Mouse (Mus musculus) midbrain, embryonic 16.5 days (tissue): Measurements from ENCODE around the gene Itga7. TPM values are rescaled to one million over a fixed set of nuclear protein-coding genes. Genes with fewer than 3 reads are reported as not detected.

ENCODE experiments used
- ATAC-seq: fragments of 200-750 bp; cut with Nextera tagmentation; 2 replicates; pipeline ENCODE4 v1.8.0; 2017; ENCODE audit warnings: moderate TSS enrichment
- H3K27ac ChIP-seq: fragments of 300-500 bp; sonication (generic); 2 replicates; pipeline ENCODE4 v1.5.1; 2014; ENCODE audit warnings: mild to moderate bottlenecking, low read length, mixed read lengths
- H3K27me3 ChIP-seq: fragments of 300-500 bp; sonication (generic); 2 replicates; pipeline ENCODE4 v1.6.1; 2014; ENCODE audit warnings: low read depth, low read length, mixed read lengths; ENCODE audit not compliant: control insufficient read depth, insufficient read depth
- H3K36me3 ChIP-seq: fragments of 300-500 bp; sonication (generic); 2 replicates; pipeline ENCODE4 v1.6.1; 2014; ENCODE audit warnings: mild to moderate bottlenecking, low read length, moderate library complexity, mixed read lengths; ENCODE audit not compliant: control insufficient read depth, insufficient read depth
- H3K4me1 ChIP-seq: fragments of 300-500 bp; sonication (generic); 2 replicates; pipeline ENCODE4 v1.6.1; 2014; ENCODE audit warnings: mild to moderate bottlenecking, low read length, mixed read lengths; ENCODE audit not compliant: control insufficient read depth, insufficient read depth
- H3K4me2 ChIP-seq: fragments of 300-500 bp; sonication (generic); 2 replicates; pipeline ENCODE4 v1.6.1; 2014; ENCODE audit warnings: mild to moderate bottlenecking, low read length, mixed read lengths
- H3K4me3 ChIP-seq: fragments of 300-500 bp; sonication (generic); 2 replicates; pipeline ENCODE4 v1.5.1; 2014; ENCODE audit warnings: low read depth, mild to moderate bottlenecking, low read length, moderate library complexity, mixed read lengths
- H3K9ac ChIP-seq: fragments of 300-500 bp; sonication (generic); 2 replicates; pipeline ENCODE4 v1.6.1; 2014; ENCODE audit warnings: low read depth, low read length, mixed read lengths
- H3K9me3 ChIP-seq: fragments of 300-500 bp; sonication (generic); replicated peaks from 2 replicates; pipeline ENCODE4 v1.6.1; 2014; ENCODE audit warnings: mild to moderate bottlenecking, low read length, mixed read lengths; ENCODE audit not compliant: control insufficient read depth, poor library complexity, severe bottlenecking
- WGBS: fragments of 180-500 bp; shearing (Covaris S2); extraction: QIAGEN DNeasy Blood & Tissue Kit; methylation state at CpG from one replicate; pipeline ENCODE4 v1.1.7; 2014; 5-methylcytosine and 5-hydroxymethylcytosine counted together
- polyA plus RNA-seq: library from polyadenylated mRNA; unstranded; fragments of >200 nt; fragmentation: Nextera tagmentation; extraction: Ambion mirVana; gene quantifications from 2 replicates; pipeline ENCODE4 v1.2.1, GENCODE M21; 2015

Gene Itga7
- polyA plus RNA-seq, 1 experiment from 2014 or later, result 9.2 TPM

GRCm38 (mm10) chr10:128908778-128909448 lies 24.7 kb upstream of the Itga7 start:
- Histone ChIP-seq H3K27me3 (no peaks in the 10 kb centered on the region; the same call in 1 of the 2 replicates), H3K4me2 (peak overlapping the region; percentile 80), H3K27ac (no peak overlapping the region), H3K9me3 (no peaks in the 10 kb centered on the region), H3K4me1 (peaks cover 7% of the 10 kb centered on the region; the same call in 1 of the 2 replicates), H3K36me3 (no peaks in the 10 kb centered on the region), H3K9ac (peak overlapping the region; percentile 86), H3K4me3 (peak overlapping the region; percentile 67)
- WGBS, result 54% methylated on average over 13 of the region's 13 CpGs
- no peak for ATAC-seq

- H3K4me1 ChIP-seq, result peaks cover 7% of the 10 kb centered on the region; the same call in 1 of the 2 replicates
- H3K36me3 ChIP-seq, result no peaks in the 10 kb centered on the region
- peak overlapping the region; percentile 86 for H3K9ac ChIP-seq
- H3K27me3 ChIP-seq, result no peaks in the 10 kb centered on the region; the same call in 1 of the 2 replicates
- H3K27ac ChIP-seq, result peak overlapping the region; percentile 74
- WGBS, result 0% methylated on average over 30 of the region's 41 CpGs
- peak overlapping the region; percentile 67 for H3K4me3 ChIP-seq
- no peaks in the 10 kb centered on the region for H3K9me3 ChIP-seq
- H3K4me2 ChIP-seq, result peak overlapping the region; percentile 80
- peak; percentile 59 for ATAC-seq
These were observed 24.0 kb upstream of the Itga7 start for GRCm38 (mm10) chr10:128909567-128910028.

- no peaks in the 10 kb centered on the region for H3K9me3 ChIP-seq
- peak overlapping the region; percentile 67 for H3K4me3 ChIP-seq
- peak overlapping the region; percentile 80 for H3K4me2 ChIP-seq
- no peaks in the 10 kb centered on the region; the same call in 1 of the 2 replicates for H3K27me3 ChIP-seq
- 1% methylated on average over 48 of the region's 66 CpGs for WGBS
- no peaks in the 10 kb centered on the region for H3K36me3 ChIP-seq
- peak; percentile 50 for ATAC-seq
- peak overlapping the region; percentile 74 for H3K27ac ChIP-seq
- H3K4me1 ChIP-seq, result peaks cover 7% of the 10 kb centered on the region; the same call in 1 of the 2 replicates
- H3K9ac ChIP-seq, result peak overlapping the region; percentile 86
These were observed 23.4 kb upstream of the Itga7 start for GRCm38 (mm10) chr10:128910066-128910841.

- 97% methylated on average over 6 of the region's 6 CpGs for WGBS
- H3K9ac ChIP-seq, result no peak overlapping the region
- no peak overlapping the region for H3K27ac ChIP-seq
- no peaks in the 10 kb centered on the region; the same call in 1 of the 2 replicates for H3K27me3 ChIP-seq
- peaks cover 7% of the 10 kb centered on the region; the same call in 1 of the 2 replicates for H3K4me1 ChIP-seq
- no peaks in the 10 kb centered on the region for H3K9me3 ChIP-seq
- no peak for ATAC-seq
- peak overlapping the region; percentile 80; the same call in 1 of the 2 replicates for H3K4me2 ChIP-seq
- H3K4me3 ChIP-seq, result no peak overlapping the region
- H3K36me3 ChIP-seq, result no peaks in the 10 kb centered on the region
These were observed 22.2 kb upstream of the Itga7 start for GRCm38 (mm10) chr10:128911430-128911829.

GRCm38 (mm10) chr10:128912268-128912667 lies 21.4 kb upstream of the Itga7 start:
- WGBS, result 88% methylated on average over 4 of the region's 4 CpGs
- H3K9me3 ChIP-seq, result no peaks in the 10 kb centered on the region
- no peak overlapping the region for H3K9ac ChIP-seq
- H3K4me2 ChIP-seq, result no peak overlapping the region
- ATAC-seq, result no peak
- no peaks in the 10 kb centered on the region for H3K36me3 ChIP-seq
- peaks cover 7% of the 10 kb centered on the region; the same call in 1 of the 2 replicates for H3K4me1 ChIP-seq
- no peaks in the 10 kb centered on the region; the same call in 1 of the 2 replicates for H3K27me3 ChIP-seq
- H3K27ac ChIP-seq, result no peak overlapping the region
- H3K4me3 ChIP-seq, result no peak overlapping the region

- ATAC-seq, result no peak
- no peaks in the 10 kb centered on the region for H3K9me3 ChIP-seq
- H3K4me3 ChIP-seq, result no peak overlapping the region
- no peak overlapping the region for H3K27ac ChIP-seq
- H3K4me2 ChIP-seq, result no peak overlapping the region
- WGBS, result 89% methylated on average over 4 of the region's 4 CpGs
- peaks cover 7% of the 10 kb centered on the region; the same call in 1 of the 2 replicates for H3K4me1 ChIP-seq
- no peak overlapping the region for H3K9ac ChIP-seq
- H3K36me3 ChIP-seq, result no peaks in the 10 kb centered on the region
- no peaks in the 10 kb centered on the region; the same call in 1 of the 2 replicates for H3K27me3 ChIP-seq
These were observed 20.8 kb upstream of the Itga7 start for GRCm38 (mm10) chr10:128912791-128913190.

GRCm38 (mm10) chr10:128913219-128913618 lies 20.4 kb upstream of the Itga7 start:
- peak; percentile 30; the same call in 1 of the 2 replicates for ATAC-seq
- H3K27me3 ChIP-seq, result no peaks in the 10 kb centered on the region
- no peak overlapping the region for H3K4me2 ChIP-seq
- no peak overlapping the region for H3K9ac ChIP-seq
- 7% methylated on average over 5 of the region's 5 CpGs for WGBS
- H3K36me3 ChIP-seq, result no peaks in the 10 kb centered on the region
- no peak overlapping the region for H3K4me3 ChIP-seq
- H3K9me3 ChIP-seq, result no peaks in the 10 kb centered on the region
- H3K4me1 ChIP-seq, result peaks cover 7% of the 10 kb centered on the region; the same call in 1 of the 2 replicates
- no peak overlapping the region for H3K27ac ChIP-seq

GRCm38 (mm10) chr10:128913696-128914095 lies 19.9 kb upstream of the Itga7 start:
- 76% methylated on average over 12 of the region's 12 CpGs for WGBS
- Histone ChIP-seq H3K36me3 (no peaks in the 10 kb centered on the region), H3K4me1 (peaks cover 7% of the 10 kb centered on the region; the same call in 1 of the 2 replicates), H3K9me3 (no peaks in the 10 kb centered on the region), H3K4me3 (no peak overlapping the region), H3K9ac (no peak overlapping the region), H3K4me2 (no peak overlapping the region), H3K27ac (no peak overlapping the region), H3K27me3 (no peaks in the 10 kb centered on the region)
- no peak for ATAC-seq
